Mouse (Mus musculus): ENCODE data around the gene Serpinb3c.
"Not testable (repeated sequence)": the region's sequence is repeated elsewhere in the genome, so short reads cannot be mapped to it uniquely, and the experiment has no call there.

The Serpinb3c gene

GRCm38 (mm10) chr1:107278261-107278660 lies at the start of gene Serpinb3c, which contains the start of gene Serpinb3b:
Gene Serpinb3c, minus strand, starts transcription at chr1:107278371.
Gene Serpinb3b, minus strand, starts transcription at chr1:107278361.
- DNase-seq (ENCODE audit: low read depth, low spot score): not testable (repeated sequence)

- not testable (repeated sequence) for DNase-seq (ENCODE audit: low read depth, low spot score)
Measured at GRCm38 (mm10) chr1:107243170-107243569, 35.0 kb downstream of the Serpinb3c start.
